Mouse (Mus musculus) kidney, embryonic 16.5 days (tissue): Measurements from ENCODE around the gene Cfi. TPM values are rescaled to one million over a fixed set of nuclear protein-coding genes. Genes with fewer than 3 reads are reported as not detected.

ENCODE experiments used
- ATAC-seq: fragments of 200-750 bp; cut with Nextera tagmentation; 2 replicates; pipeline ENCODE4 v1.8.0; 2017; ENCODE audit warnings: moderate TSS enrichment; ENCODE audit not compliant: low FRiP score, low TSS enrichment
- H3K27ac ChIP-seq: fragments of 300-500 bp; sonication (generic); 2 replicates; pipeline ENCODE4 v1.5.1; 2014; ENCODE audit warnings: low read length
- H3K27me3 ChIP-seq: fragments of 300-500 bp; sonication (generic); 2 replicates; pipeline ENCODE4 v1.6.1; 2014; ENCODE audit warnings: low read length, control low read depth, mixed read lengths; ENCODE audit not compliant: insufficient read depth
- H3K36me3 ChIP-seq: fragments of 300-500 bp; sonication (generic); 2 replicates; pipeline ENCODE4 v1.6.1; 2014; ENCODE audit warnings: low read length, control low read depth, mixed read lengths; ENCODE audit not compliant: insufficient read depth
- H3K4me1 ChIP-seq: fragments of 300-500 bp; sonication (generic); 2 replicates; pipeline ENCODE4 v1.6.1; 2014; ENCODE audit warnings: low read length, control low read depth, mixed read lengths; ENCODE audit not compliant: insufficient read depth
- H3K4me2 ChIP-seq: fragments of 300-500 bp; sonication (generic); replicated peaks from 2 replicates; pipeline ENCODE4 v1.6.1; 2014; ENCODE audit warnings: low read depth, low read length
- H3K4me3 ChIP-seq: fragments of 300-500 bp; sonication (generic); 2 replicates; pipeline ENCODE4 v1.5.1; 2014; ENCODE audit warnings: mild to moderate bottlenecking, low read length
- H3K9ac ChIP-seq: fragments of 300-500 bp; sonication (generic); replicated peaks from 2 replicates; pipeline ENCODE4 v1.6.1; 2014; ENCODE audit warnings: low read length
- H3K9me3 ChIP-seq: fragments of 300-500 bp; sonication (generic); 2 replicates; pipeline ENCODE4 v1.6.1; 2016; ENCODE audit warnings: low read length, control low read depth
- WGBS: fragments of 180-500 bp; shearing (Covaris S2); extraction: QIAGEN DNeasy Blood & Tissue Kit; methylation state at CpG from one replicate; pipeline ENCODE4 v1.1.7; 2014; 5-methylcytosine and 5-hydroxymethylcytosine counted together
- polyA plus RNA-seq: library from polyadenylated mRNA; unstranded; fragments of >200 nt; fragmentation: Nextera tagmentation; extraction: Ambion mirVana; gene quantifications from 2 replicates; pipeline ENCODE4 v1.2.1, GENCODE M21; 2015

The Cfi gene
- polyA plus RNA-seq, 1 experiment from 2014 or later = 24.6 TPM

DNA sequence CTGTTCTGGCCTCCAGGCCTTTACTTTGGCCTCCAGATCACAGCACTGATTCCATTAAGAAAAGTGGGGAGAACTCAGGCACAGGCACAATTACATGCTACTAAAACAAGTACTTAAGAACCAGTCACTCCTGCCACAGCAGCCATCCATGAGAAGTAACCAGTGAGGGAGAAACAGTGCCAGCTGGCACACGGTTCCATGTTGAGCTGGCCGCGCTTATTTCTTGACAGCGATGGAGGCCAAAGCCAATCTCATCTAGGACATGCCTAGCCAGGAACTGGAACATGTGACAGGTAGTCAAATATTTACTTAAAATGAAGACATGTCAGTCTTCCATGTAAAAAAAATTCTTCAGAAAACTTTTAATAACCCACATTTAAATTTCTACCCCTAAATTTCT lies 11.5 kb upstream of the Cfi start:
- Histone ChIP-seq H3K27ac (no peak overlapping the region), H3K36me3 (peaks cover 20% of the 10 kb centered on the region), H3K27me3 (no peaks in the 10 kb centered on the region), H3K4me3 (no peak overlapping the region), H3K9ac (no peak overlapping the region), H3K4me2 (no peak overlapping the region), H3K9me3 (no peaks in the 10 kb centered on the region), H3K4me1 (peaks cover 2% of the 10 kb centered on the region; the same call in 1 of the 2 replicates)
- no peak for ATAC-seq
- 94% methylated on average over 4 of the region's 4 CpGs for WGBS

- no peaks in the 10 kb centered on the region for H3K9me3 ChIP-seq
- 90% methylated on average over 10 of the region's 10 CpGs for WGBS
- no peaks in the 10 kb centered on the region for H3K27me3 ChIP-seq
- H3K36me3 ChIP-seq = peaks cover 20% of the 10 kb centered on the region
- peaks cover 10% of the 10 kb centered on the region for H3K4me1 ChIP-seq
- no peak for ATAC-seq
- H3K4me2 ChIP-seq = no peak overlapping the region
- no peak overlapping the region for H3K4me3 ChIP-seq
- no peak overlapping the region for H3K27ac ChIP-seq
- no peak overlapping the region for H3K9ac ChIP-seq
Observed at GRCm38 (mm10) chr3:129824891-129825290, 10.8 kb upstream of the Cfi start.

- Histone ChIP-seq H3K9ac (no peak overlapping the region), H3K36me3 (peaks cover 20% of the 10 kb centered on the region), H3K4me3 (no peak overlapping the region), H3K4me2 (no peak overlapping the region), H3K4me1 (peaks cover 15% of the 10 kb centered on the region), H3K27me3 (no peaks in the 10 kb centered on the region), H3K27ac (no peak overlapping the region), H3K9me3 (no peaks in the 10 kb centered on the region)
- WGBS = 87% methylated on average over 10 of the region's 10 CpGs
- ATAC-seq = no peak
Observed at GRCm38 (mm10) chr3:129826691-129827090, 9.0 kb upstream of the Cfi start.

- H3K27me3 ChIP-seq = no peaks in the 10 kb centered on the region
- no peak overlapping the region for H3K27ac ChIP-seq
- 97% methylated on average over 5 of the region's 5 CpGs for WGBS
- no peak overlapping the region for H3K4me3 ChIP-seq
- no peak for ATAC-seq
- no peaks in the 10 kb centered on the region for H3K9me3 ChIP-seq
- H3K4me1 ChIP-seq = peaks cover 17% of the 10 kb centered on the region
- H3K4me2 ChIP-seq = no peak overlapping the region
- no peak overlapping the region for H3K9ac ChIP-seq
- H3K36me3 ChIP-seq = peaks cover 20% of the 10 kb centered on the region
Observed at GRCm38 (mm10) chr3:129827691-129828090, 8.0 kb upstream of the Cfi start.

DNA sequence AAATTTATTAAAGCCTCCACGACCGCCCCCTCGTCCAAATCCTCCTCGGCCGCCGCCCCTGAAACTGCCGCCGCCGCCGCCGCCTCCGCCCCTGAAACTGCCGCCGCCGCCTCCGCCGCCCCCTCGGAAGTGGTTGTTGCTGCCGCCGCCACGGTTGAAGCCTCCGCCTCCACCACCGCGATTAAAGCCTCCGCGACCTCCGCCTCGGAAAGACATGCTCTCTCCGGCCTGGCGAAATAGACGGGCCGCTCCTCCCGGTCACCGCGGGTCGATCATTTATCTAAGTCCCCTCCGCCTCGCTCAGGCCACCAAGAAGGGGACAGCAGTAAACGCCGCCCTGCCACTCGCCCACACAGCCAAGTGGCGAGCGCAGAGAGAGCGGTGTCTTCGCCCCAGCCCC lies 5.1 kb upstream of the Cfi start:
- 1% methylated on average over 38 of the region's 45 CpGs for WGBS
- no peak for ATAC-seq
- H3K27ac ChIP-seq = peak overlapping the region; percentile 95

DNA sequence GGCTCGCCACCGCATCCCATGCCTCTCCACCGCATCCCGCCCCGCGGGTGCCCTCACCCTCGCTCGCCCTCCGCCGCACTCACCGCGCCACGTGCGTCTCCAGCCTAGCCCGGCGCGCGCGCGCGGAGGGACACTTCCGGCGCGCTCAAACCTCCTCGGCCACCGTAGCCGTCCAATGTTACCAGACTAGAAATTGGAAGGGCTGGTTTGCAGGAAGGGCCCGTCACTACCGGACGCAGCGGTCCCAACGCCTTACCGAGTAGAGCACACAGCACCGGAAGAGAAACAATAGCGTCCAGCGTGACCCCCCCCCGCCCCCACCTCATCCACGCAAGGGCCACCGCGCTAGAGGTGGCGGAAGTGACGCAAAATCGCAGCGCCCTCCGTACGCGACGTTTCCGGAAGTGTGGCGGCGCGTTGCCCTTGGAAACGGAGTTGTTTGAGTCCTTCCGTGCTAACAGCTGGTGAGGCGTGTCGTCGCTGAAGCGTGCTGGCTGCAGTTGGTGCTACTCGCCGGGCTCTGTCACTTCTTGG lies 4.6 kb upstream of the Cfi start, which contains the start of gene Gar1:
Gene Gar1 (minus strand): TSS at position 362 of the 534 bp plus-strand sequence.
- Histone ChIP-seq H3K27ac (peak within 1 kb of the TSS; percentile 95), H3K9ac (peak within 1 kb of the TSS; percentile 86), H3K36me3 (peaks cover 8% of the 10 kb centered on the region), H3K9me3 (no peaks in the 10 kb centered on the region), H3K27me3 (no peaks in the 10 kb centered on the region), H3K4me3 (peak within 1 kb of the TSS; percentile 88), H3K4me1 (peaks cover 22% of the 10 kb centered on the region), H3K4me2 (peak within 1 kb of the TSS; percentile 83)
- peak; percentile 93 for ATAC-seq
- under 1% methylated on average over 56 of the region's 60 CpGs for WGBS

More for the DNA sequence above, 5.1 kb upstream of the Cfi start:
- peak overlapping the region; percentile 86 for H3K9ac ChIP-seq
- H3K9me3 ChIP-seq = no peaks in the 10 kb centered on the region
- H3K4me2 ChIP-seq = peak overlapping the region; percentile 83
- H3K36me3 ChIP-seq = peaks cover 10% of the 10 kb centered on the region
- no peaks in the 10 kb centered on the region for H3K27me3 ChIP-seq
- H3K4me3 ChIP-seq = peak overlapping the region; percentile 88
- H3K4me1 ChIP-seq = peaks cover 20% of the 10 kb centered on the region

- peak overlapping the region; percentile 52 for H3K4me2 ChIP-seq
- peak overlapping the region; percentile 91 for H3K27ac ChIP-seq
- peaks cover 8% of the 10 kb centered on the region; the same call in 1 of the 2 replicates for H3K4me1 ChIP-seq
- 13% methylated on average over 11 of the region's 11 CpGs for WGBS
- no peaks in the 10 kb centered on the region for H3K36me3 ChIP-seq
- no peaks in the 10 kb centered on the region for H3K27me3 ChIP-seq
- H3K9me3 ChIP-seq = no peaks in the 10 kb centered on the region
- peak overlapping the region; percentile 48; the same call in 1 of the 2 replicates for H3K9ac ChIP-seq
- peak overlapping the region; percentile 29 for H3K4me3 ChIP-seq
- peak; percentile 94 for ATAC-seq
Observed at GRCm38 (mm10) chr3:129836051-129836697, 490 bp downstream of the Cfi start.

DNA sequence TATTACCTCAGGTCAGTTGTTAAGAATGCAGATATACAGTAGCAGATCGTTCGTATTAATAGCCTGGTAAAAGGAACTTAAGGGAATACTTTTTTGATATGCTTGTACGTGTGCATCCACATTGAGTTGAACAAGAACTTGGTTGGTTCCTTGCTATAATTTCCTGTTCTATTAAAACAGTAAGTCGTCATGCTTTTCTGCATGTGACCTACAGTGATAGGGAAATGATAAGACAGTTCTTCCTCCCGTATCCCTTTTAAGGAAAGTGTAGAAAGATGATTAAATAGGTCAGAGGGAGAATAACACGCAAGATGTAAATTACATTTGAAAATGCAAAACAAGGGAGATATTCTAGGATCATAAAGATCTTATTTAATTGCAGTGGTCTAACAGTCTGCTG lies 1.3 kb downstream of the Cfi start:
- Histone ChIP-seq H3K9me3 (no peaks in the 10 kb centered on the region), H3K4me2 (peak overlapping the region; percentile 52; the same call in 1 of the 2 replicates), H3K27me3 (no peaks in the 10 kb centered on the region), H3K36me3 (no peaks in the 10 kb centered on the region), H3K4me3 (no peak overlapping the region), H3K27ac (no peak overlapping the region), H3K4me1 (peaks cover 6% of the 10 kb centered on the region; the same call in 1 of the 2 replicates), H3K9ac (no peak overlapping the region)
- 74% methylated on average over 6 of the region's 6 CpGs for WGBS
- ATAC-seq = no peak

DNA sequence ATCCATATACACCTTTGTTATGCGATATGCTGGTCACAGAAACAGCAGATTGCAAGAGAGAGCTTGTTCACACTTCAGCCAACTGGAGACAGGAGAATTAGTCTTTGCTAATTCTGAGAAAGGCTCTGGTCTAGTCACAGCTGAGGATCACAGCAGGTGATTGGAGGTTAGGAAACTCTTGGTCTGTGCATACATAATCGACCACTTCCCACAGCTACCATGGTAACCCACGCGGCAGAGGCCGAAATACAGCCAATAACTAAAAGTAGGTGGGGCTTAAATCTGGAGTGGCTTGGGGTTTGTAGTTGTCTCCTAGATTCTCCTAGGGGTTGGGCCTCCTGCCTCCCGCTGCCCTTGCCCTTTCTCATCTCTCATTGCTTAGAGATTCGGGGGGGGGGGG lies 2.3 kb downstream of the Cfi start:
- ATAC-seq = no peak
- H3K27ac ChIP-seq = no peak overlapping the region
- peaks cover 6% of the 10 kb centered on the region; the same call in 1 of the 2 replicates for H3K4me1 ChIP-seq
- no peak overlapping the region for H3K9ac ChIP-seq
- H3K27me3 ChIP-seq = no peaks in the 10 kb centered on the region
- no peak overlapping the region for H3K4me3 ChIP-seq
- H3K4me2 ChIP-seq = no peak overlapping the region
- H3K9me3 ChIP-seq = no peaks in the 10 kb centered on the region
- H3K36me3 ChIP-seq = no peaks in the 10 kb centered on the region
- 46% methylated on average over 7 of the region's 7 CpGs for WGBS

- no peak overlapping the region for H3K4me3 ChIP-seq
- no peaks in the 10 kb centered on the region for H3K36me3 ChIP-seq
- H3K27me3 ChIP-seq = no peaks in the 10 kb centered on the region; the same call in 1 of the 2 replicates
- WGBS = 78% methylated on average over 2 of the region's 2 CpGs
- no peaks in the 10 kb centered on the region for H3K9me3 ChIP-seq
- no peak for ATAC-seq
- no peak overlapping the region for H3K9ac ChIP-seq
- H3K4me1 ChIP-seq = no peaks in the 10 kb centered on the region
- no peak overlapping the region for H3K27ac ChIP-seq
- H3K4me2 ChIP-seq = no peak overlapping the region
Observed at GRCm38 (mm10) chr3:129845868-129846267, 10.2 kb downstream of the Cfi start.
